Mouse (Mus musculus): ENCODE measurements around the gene Gm9821.

The Gm9821 gene

DNA sequence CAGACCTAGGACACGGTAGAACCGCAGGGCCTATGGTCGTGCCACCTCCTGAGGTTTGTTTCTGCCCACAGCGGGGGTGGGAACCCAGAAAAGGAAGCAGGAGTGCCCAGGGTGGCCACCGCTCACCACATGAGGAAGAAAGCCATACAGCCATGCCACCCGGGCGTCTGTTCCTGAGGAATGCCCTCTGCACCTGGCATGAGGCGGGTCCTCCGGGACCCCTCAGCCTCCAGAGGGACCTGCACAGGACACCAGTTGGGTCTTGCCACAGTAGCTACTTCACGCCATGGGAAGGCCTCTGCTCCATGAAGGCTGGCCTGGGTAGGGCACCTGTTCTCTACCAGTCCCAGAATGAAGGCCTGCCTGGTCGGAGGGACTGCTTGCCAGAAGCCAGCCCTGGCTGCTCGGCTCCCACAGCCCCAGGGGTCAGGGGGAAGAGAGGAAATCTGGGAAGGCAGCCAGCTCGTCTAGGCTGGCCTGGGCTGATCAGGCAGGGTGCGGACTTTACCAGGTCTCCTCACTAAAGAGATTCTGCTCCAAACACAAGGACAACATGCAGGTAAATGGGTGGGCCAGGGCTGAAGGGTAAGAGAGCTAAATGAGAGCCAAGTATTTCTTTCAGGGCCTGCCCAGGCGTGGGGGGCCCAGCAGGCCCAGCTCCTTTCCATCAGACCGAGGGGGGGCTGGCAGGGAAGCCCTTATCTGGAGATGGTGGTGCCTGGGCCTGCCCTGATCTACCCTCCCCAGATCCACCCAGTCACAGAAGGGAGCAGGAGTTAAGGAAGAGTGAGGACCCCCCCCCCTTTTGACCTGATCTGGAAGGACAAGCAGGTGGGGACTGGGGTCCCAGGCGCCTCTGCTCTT lies 4.1 kb downstream of the Gm9821 start:
- peak; percentile 88 to 92 for DNase-seq

DNA sequence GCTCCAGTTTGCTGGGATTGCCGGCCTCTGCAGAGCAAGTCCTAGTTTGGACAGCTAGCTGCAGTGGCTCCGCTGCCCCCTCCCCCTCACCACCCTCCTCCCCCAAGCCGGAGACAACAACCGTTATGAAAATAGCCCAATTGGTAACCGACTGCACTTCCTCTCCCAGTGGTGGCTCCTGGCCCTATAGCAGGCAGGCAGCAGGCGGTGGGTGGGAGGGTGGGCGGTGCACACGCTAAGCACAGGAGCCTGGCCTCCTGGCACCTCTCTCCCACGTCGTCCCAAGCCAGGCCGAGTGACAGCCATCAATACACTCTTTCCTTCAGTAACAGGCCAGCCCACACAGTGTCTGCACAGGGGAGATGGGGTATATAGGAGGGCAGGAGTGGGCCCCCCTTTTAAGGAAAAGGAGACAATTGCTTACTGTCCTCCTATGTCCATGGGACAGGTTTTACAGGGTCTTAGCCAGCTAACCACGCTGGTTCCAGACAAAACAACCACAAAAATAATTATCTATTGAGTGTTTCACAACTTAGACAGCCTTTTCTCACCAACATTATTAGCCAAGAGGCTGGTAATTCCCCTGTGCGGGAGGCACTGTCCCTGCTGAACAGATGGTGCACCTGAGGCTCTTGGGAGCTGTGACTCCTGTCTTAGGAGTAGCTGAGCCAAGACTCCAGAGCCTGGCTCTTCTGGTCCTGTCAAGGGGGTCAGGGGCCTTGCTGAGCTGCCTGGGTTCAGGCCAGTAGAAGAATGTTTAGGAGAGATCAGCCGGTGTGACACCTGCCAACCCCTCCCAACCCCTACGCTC lies 5.0 kb downstream of the Gm9821 start:
- DNase-seq: peak; percentile 49 to 75

DNA sequence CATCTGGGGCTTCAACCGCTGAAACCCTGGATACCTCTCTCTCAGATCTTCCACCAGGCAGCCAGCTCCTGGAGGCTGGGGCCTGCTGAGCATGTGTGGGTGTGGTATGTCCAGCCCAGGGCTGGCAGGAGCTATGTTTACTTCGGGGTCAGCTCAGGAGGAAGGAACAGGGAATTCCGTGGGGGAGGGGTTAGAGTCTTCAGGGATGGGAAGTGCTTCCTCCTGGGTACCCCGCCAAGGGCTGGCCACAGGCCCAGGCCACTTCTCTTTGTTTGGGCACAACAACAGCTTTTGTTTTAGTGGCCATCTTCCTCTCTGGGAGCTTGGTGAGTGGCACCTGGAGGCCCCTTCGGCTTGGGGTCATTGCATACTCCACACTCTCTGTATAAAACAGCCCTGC lies 8.3 kb downstream of the Gm9821 start:
- peak; percentile 88 to 92 for DNase-seq

DNA sequence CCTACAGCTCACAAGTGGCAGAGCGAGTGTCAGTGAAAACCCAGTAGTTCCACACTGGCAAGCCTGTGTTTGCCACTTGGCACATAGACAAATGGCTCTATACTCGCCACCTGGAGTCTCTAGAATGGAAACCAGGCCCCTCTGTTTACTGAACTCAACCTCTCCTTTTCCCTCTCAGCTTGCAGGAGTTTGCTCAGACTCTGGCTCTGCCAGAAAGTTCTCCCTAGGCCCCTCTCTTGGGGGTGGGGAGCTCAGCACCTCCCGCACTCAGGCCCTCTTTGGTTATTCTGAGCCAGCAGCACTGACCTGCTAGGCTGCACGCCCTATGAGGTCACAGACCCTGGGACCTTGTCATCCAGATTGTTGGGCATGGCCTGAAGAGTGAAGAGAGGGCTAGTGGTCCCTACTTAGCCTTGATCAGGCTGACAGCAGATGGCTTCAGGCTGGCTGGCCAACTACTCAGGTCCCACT lies 9.7 kb downstream of the Gm9821 start:
- no peak for DNase-seq

DNA sequence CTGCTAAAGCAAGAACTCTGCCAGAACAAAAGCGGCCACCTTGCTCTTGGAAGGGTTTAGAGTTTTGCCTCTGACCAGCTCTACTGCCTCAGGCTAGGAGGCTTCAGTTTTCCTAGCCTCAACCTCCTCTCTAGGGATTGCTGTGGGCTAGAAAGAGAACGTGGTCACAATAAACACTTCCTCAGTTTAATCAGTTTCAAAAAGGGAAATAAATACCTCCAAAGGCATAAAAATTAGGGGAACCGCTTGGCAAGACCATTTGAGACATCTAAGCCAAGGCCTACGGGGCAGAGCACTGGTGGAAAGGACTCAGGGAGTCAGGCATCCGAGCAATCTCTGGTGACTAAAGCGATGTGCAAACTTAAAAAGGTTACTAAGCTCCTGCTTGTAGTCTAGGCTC lies 10.4 kb downstream of the Gm9821 start:
- no peak for DNase-seq

DNA sequence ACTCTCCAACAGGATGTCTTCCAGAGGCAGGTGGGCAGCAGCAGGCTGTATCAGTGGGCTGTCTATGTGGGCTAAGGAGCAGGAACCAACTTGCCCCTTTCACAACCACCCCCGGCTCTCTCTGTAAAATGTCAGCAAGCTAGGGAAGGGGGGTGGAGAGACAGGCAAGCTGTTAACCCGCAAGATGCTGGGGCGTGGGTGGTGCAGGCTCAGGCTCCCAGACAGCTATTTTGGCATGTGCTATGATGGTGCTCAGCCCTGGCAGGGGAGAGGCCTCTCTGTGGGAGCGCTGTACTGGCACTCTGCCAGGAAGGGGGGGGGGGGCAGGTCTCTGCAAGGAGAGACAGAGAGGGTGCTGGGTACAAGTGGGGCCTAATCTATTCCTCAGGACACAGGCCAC lies 11.6 kb downstream of the Gm9821 start:
- DNase-seq: peak in 1 of 2 experiments; percentile 53

DNA sequence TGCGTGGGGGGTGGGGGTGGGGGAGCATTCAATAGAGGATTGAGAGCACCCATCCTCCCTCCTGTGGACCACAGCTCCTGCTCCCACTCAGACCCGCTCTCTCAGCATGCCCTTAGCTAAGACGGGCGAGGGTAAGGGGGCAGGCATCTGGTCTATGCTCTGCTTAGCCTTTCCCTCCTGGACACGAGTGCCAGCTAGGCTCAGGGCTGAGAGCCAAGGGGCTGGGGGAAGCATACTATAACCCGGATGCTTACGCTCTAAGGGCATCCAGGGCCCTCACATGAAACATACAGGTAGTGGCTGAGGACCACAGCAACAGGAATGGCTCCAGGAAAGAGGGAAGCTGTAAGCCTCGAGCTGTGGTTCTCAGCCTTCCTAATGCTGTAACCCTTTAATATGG lies 12.5 kb downstream of the Gm9821 start:
- DNase-seq: no peak

DNA sequence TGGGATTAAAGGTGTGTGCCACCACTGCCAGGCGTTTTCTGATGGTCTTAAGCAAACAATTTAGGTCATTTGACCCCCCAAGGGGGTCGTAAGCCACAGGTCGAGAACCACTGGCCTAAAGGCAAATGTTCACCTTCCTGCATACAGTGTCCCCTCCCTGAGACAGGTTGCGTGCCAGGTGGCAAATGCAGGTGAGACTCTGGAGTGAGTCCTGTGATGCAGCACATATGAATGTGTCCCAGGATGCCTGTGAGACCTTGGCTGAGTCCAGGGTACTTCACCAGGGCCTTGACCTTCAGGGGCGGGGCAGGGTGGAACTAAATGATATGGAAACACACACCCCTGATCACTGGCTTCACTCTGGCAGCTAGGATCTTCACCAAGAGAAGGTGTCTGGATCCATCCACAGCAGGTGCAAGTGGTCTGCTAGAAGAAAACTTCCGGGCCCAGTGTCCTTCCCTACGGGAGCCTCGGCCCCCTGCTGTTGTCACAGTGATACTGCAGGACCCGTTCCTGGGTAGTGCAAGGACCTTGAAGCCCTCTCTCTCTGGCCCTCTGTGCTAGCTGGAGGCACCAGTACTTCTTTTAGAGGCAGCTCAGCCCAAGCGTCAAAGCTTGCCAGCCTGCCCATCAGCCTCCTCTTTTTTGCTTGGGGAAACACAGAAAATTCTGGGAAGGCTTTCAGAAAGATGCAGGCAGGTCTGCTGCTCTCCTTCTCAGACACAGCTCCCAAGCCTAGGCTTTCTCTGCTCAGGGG lies 13.4 kb downstream of the Gm9821 start:
- DNase-seq: peak; percentile 68 to 73

DNA sequence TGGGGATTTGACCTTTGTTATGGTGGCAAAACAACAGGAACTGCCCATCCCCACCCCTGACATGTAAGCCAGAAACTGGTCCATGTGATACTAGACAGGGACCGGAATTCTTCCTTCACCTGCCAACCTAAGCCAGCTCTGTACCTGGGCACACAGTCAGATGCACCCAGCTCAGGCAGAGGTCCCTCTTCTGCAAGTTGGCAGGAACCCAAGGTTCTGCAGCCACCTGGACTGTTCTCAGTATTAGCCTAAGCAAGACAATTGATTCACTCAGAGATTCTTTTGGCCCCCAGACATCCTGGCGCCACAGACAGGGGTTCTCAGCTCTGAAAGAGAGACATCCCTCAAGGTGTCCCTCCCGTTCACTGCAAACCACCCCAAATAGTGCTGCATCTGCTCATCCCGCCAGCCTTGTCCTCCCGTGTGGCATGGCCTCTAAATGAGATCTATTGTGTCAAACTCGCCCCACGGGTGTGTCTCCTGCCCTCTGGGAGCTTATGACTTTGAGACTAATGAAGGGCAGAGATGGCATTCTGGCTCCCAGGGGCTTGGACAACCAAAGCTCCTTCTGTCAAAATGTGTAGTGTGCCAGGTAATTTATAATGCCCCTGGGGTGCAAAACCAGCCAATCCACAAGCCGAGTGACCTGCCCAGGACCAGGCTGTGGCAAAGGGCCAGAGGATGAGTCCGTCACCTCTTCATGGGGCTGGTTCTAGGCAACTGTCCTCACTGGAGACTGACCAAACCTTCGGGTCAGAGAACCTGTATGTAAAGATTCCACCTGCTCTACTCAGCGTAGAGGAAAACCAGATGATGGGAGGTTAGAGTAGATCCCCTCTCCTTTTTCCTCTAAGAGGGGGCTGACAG lies 14.3 kb downstream of the Gm9821 start:
- peak; percentile 50 to 70 for DNase-seq

DNA sequence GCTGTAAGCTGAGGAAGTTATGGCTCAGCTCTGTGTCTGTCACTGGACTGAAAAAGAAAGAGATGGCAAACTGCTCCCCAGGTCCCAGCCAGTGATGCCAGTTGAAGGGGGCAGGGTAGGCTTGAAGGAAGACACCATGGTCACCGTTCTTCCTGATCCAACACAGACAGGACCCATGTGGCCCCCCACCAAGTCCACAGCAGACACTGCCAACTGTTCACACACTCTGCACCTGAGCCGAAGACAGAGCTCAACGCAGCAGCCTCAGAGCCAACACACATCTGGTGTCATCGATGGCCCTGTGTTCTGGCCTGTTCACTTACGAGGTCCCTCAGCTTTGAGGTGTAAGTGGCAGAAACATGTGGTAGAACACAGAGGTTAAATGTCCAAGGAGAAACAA lies 15.0 kb downstream of the Gm9821 start:
- no peak for DNase-seq

DNA sequence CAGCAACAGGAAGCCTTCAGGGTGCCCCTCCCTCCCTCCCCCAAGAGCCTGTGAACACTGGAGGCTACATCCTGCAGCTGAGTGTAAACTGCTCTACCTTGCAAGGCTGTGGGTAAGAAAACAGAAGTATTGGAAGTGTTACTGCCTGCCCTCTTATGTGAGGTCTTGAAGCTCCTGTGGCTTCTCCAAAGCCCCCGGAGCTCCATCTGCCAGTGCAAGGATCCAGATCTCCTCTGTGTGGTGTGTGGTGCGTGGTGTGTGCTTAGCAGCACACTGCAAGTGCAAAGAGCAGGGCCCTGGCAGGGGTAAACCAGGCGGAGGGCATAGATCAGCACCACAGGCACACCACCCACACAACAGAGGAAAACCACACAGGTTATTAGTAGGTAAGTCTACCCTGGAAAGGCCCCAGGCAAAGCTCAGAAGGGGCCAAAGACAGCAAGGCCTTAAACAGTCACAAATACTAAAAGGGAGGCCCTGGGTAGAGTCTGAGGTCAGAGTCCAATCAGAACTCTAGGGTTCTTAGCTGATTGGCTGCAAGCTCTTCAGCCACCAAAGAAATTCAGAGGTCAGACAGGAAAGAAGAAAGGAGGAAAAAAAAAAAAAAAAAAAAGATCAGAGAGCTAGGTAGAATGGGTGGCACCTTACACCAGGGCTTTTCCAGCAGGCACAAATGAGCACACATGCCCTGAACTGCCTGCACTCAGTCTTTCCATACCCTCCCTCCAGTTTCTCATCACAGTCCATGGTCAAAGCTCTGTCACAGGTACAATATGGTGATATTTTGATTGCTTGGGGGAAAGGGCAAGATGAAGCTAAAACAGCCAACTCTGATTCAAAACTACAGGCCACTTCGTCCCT lies 16.6 kb downstream of the Gm9821 start:
- DNase-seq: peak; percentile 51 to 83

DNA sequence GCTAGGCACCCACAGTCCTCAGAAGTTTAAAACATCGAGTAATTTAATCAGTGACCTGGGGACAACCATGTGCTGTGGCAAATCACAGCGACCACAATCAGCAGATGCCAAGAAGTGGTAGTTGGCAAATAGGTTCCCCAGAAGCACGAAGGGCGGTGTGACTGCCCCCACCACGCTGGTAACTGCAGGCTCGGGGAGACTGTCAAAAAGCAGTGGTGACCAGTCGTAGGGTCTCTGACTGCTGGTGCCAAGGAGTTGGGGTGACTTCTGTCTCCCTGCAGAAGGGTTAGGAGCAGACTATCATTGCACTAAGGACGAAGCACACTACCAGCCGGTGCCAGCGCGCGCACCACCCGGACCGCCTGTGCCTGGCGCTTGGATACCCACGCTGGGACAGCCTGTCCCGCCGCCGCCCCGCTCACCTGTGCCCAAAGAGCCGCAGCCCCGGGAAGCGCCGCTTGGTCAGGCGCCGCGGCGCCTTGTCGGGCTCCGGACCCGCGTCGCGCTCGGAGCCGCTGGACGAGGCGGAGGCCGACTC lies 17.4 kb downstream of the Gm9821 start:
- peak; percentile 36 to 70 for DNase-seq

DNA sequence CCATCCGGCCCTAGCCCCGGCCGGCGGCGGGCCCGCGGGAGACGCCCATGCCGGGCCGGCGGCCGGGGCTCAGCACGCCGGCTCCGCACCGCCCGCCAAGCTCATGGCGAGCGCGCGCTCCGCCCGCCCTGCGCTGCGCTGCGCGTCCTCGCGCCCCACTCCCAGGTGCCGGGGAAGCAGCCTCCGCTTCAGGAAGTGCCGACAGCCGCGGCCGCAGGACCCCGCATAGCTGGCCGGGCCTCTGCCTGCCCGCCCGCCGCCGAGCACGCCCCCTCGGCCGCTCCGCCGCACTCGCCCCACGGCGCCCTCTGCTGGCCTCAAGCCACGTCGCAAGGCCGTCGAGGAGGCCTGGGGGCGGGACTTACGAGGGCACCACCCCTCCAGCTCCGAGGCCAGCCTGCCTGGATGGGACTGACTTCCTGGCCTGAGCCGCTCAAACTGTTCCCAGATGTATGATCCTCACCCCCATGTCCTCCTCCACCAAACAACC lies 18.0 kb downstream of the Gm9821 start:
- DNase-seq: peak; percentile 97

DNA sequence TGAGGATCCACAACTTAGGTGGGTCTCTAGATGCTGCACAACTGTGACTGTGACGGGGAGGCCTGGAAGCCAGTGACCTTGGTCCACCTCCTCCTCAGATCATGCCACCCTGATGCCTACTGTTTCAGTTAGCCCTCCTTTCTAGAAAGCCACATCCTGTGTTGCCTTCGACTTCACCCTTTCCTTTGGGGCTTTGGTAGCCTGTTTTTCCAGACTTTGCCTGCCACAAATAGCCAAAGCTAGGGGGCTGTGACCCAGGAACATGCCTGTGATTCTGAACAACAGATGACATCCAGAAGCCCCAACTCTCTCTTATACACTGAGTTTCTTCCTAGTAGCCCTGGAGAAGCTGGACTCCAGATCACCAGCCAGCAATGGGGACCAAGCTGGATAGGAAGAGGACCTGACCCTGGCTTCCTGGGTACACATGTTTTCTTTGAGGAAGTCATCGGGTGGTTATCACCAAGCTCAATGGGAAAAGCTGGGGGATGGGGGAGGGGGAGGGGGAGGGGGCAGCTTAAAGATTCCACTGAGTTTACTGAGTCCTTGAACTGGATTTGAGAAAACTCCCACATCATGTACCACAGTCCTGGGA lies 19.2 kb downstream of the Gm9821 start:
- no peak for DNase-seq

DNA sequence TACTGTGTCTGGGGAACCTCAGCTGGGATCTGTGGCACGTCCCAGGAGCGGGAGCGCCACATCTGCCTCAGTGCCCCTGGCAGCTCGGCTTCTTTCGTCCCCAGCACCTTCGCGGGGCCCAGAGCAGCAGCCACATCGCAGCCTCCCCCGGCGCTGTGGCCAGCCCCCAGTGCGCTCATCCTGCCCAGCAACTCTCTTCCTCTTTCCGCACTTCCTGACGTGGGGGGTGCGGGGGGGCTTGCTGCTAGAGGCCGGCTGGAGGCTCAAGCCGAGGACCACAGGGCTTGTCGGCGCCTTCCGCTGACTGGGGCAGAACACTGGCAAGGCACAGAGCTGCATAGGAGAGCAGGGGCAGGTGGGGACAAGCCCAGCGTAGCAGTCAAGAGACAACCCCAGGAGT lies 19.9 kb downstream of the Gm9821 start:
- peak; percentile 86 to 92 for DNase-seq

DNA sequence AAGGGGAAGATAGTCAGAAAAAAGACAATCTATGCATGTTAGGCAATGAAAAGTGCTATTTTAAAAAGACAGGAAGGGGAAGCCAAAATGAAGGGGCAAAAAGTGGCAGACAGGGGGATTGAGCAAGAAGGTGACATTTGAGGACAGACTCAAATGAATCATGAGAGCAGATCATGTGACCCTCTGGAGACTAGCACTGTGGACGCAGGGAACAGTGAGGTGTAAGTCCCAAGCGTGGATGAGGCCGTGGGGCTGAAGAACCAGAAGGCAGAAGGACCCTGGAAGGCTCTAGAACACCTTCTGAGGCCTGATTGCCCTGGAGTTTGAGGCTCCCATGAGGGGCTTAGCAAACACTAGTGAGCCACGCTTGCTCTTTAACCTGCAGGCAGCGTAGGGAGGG lies 20.9 kb downstream of the Gm9821 start:
- DNase-seq: no peak

DNA sequence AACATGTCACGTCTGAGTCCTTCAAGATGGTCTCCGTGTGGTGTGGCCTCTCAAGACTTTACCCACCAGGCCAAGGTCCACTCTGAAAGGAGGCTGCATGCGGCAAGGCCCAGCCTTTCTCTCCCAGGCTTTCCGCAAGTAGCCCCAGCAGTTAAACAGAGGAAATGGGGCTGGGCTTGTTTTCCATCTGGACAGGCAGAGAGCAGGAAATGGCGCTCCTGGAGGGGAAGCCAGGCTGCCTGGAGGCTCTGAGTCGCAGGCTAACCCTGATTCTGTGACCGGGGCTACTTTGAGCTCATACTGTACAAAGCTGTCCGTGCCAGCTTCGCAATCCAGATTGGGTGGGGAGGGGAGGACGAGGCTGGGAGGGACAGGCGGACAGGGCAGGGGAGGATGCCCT lies 22.5 kb downstream of the Gm9821 start:
- peak; percentile 61 to 82 for DNase-seq

DNA sequence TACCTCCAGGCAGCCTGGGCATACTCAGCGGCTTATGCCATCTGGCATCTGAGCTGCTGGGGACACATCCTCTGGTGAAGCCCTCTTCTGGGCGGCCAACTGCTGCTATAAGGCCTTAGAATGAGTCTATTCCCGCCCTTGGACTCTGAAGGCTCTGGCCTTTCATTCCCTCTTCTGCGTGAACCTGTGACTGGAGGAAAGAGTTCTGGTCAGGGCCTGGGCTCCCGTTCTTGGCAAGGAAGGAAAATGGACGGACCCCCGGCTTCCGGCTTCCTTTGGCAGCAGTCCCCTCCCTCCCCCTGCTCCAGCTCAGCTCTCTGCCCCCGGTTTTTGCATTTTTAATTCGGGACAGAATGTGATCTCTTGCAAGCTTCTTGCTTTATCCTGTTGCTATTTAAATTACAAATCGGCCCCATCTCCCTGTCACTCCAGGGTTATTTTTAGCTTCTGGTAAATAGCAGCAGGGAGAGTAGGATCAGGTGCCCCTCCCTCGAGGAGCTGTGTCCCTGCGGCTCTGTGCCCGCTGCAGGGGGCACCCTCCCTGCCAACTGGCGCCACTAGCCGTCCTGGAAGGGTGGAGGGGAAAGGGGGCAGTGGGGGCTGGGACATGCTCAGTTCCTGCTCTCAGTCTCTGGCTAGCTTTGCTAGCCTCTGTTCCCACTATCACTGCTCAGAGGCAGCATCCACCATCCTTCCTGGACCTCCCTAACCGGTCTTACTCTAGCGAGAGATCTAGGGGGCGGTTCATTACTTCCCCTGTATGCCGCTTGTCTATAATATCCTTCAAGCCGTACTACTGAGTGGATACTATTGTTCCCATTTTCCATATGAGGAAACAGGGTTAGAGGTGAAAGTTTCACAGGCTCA lies 26.0 kb downstream of the Gm9821 start:
- DNase-seq: peak; percentile 38 to 73

DNA sequence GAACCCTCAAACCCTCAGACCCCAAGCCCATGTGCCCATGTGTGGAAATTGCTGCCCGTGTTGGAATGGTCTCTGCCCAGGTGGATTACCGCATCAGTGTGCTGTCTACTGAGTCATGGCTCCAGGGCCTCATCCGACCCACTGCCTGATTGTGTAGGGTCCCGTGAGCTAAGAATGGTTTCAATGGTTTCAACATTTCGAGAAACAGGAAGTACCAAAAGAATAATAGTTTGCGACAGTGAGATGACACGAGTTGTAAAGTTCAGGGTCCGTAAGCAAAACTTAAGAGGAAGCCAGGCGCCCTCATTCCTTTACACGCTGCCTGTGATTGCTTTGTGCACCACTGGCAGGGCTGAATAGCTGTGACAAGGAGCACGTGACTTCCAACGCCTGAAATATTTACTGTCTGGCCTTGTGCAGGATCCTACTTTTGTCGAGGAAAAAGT lies 26.6 kb downstream of the Gm9821 start:
- DNase-seq: peak in 1 of 2 experiments; percentile 30

All from kidney, postnatal 25 days (tissue).